Mouse (Mus musculus) c-Kit-negative CD71-positive TER-119-positive erythroid progenitor cells, embryonic 14.5 days (primary cell): ENCODE data around the gene Prr12.

Experiments used
- DNase-seq: peaks from one replicate; pipeline ENCODE4 v3.0.0-alpha.2; 2013; ENCODE audit warnings: low read depth, low spot score

Prr12 gene

DNA sequence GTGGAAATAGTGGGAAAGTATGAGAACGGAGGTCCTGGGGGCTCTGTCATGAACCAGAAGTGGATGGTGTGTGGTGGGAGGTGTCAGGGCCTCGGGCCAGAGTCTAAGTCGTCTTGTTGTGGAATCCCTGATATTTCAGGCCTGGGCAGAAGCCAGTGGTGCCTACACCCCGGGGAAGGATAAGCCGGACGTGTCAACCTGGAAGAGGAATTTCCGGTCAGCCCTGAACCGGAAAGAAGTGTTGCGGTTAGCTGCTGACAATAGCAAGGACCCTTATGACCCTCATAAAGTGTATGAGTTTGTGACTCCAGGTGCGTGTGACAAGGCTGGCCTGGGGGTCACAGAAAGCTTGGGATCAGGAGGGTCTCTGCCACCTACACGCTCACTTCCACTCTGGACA is 52.9 kb downstream of the Prr12 start:
- DNase-seq = no peak

DNA sequence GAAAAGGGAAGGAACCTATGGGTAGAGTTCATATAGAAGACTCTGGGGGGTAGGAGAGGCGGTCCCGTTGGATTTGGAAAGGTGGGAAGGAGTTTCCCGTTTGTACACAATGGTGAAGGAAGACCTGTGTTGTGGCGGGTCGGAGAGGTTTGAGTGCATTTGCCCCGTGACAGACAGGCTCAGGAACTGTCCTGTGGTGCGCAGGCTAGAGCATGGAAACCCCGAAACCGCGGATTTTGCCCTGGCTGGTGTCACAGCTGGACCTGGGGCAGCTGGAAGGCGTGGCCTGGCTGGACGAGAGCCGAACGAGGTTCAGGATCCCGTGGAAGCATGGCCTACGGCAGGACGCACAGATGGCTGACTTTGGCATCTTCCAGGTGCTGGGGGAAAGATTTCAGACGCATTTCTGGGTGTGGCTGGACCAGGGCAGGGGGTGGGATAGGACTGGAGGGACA is 54.2 kb downstream of the Prr12 start, which contains the start of gene Bcl2l12:
Gene Bcl2l12, minus strand, starts transcription at position 212 of the 455 bp plus-strand sequence.
- DNase-seq = no peak

- DNase-seq = no peak
These were observed 54.7 kb downstream of the Prr12 start for GRCm38 (mm10) chr7:44997940-44998428.

- DNase-seq = peak; percentile 96
These were observed 55.3 kb downstream of the Prr12 start, which contains the start of gene Irf3 for GRCm38 (mm10) chr7:44997231-44997939. Gene Irf3 (plus strand): TSS chr7:44997648.

DNA sequence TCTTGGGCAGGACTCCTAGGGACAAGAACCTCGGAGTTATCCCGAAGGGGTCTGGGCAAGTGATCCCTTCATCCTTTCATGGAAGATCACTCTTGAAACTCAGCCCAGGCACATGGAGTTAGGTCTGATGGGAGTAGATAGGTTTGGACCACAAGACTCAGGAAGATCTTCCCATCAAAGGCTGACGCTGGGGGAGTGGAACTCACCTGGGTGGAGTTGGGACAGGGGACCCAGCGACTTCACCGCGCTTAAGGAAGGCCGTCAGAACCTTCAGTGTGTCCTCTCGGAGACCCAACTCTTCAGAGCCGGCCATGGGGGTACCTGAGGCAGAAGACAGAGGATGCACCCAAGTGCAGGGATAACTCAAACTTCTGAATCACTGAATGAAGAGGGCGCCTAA is 56.0 kb downstream of the Prr12 start:
- DNase-seq = no peak

- DNase-seq = no peak
These were observed 65.6 kb downstream of the Prr12 start for GRCm38 (mm10) chr7:44986879-44987718.

GRCm38 (mm10) chr7:44986192-44986878 is 66.3 kb downstream of the Prr12 start, which contains the start of gene Prmt1:
Gene Prmt1 (minus strand): TSS chr7:44986568.
- peak; percentile 97 for DNase-seq

DNA sequence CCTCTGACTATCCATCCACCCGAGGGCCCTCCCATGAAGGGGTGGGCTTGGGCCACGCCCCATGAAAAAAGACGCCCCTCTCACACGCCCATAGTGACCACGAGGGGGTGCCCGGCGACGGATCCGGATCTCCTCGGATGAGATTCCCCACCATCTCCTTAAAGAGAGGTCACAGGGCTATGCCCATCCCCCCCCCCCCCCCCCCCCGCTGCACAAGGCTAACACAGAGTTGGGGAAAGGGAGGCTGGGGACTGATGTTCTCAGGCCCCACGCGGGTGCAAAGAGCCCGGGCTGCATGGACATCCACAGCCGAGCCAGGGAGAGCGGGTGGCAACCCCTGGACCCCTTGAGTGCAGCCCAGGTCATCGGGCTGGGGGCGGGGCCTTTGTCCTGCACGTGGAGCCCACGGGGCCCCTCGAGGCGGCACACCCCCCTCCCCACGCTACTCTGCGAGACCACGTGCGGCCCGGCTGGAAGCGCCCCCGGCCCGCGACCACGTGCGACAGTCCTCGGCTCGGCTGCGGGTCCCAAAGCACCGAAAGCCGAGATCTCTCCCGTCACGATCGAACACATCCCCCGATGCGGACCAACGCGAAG is 67.0 kb downstream of the Prr12 start:
- DNase-seq = no peak

DNA sequence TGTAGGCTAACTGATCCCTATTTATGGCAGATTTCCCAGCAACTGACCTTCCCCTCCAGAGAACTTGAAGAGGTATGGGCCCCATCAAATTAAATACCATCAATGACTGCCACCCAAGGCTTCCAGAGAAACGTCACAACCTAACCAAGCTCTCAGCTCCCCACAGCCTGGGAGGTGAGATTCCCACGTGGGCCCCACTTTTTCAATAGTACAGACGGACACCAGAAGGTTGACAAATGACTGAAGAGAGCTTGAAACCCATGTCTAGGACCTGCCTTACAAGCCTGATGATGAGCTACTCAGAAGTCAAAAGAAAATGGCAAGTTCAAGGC is 67.9 kb downstream of the Prr12 start:
- DNase-seq = no peak

- no peak for DNase-seq
These were observed 68.5 kb downstream of the Prr12 start for GRCm38 (mm10) chr7:44983944-44984832.

- DNase-seq = peak; percentile 68
These were observed 69.6 kb downstream of the Prr12 start for GRCm38 (mm10) chr7:44983085-44983484.

DNA sequence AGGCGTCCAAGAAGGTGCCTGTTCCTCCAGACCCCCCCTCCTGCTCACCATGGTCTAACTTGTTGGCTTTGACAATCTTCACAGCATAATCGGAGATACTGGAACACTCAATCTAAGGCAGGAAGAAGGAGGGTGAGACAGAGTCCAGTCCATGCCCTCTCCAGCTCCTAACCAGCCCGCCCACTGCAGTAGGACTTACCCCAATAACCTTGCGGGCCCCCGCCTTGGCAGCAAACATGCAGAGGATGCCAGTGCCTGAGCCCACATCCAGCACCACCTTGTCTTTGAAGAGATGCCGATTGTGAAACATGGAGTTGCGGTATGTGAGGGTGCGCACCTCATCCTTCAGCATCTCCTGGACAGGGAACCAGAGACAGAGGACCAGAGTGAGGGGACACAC is 71.1 kb downstream of the Prr12 start:
- no peak for DNase-seq

DNA sequence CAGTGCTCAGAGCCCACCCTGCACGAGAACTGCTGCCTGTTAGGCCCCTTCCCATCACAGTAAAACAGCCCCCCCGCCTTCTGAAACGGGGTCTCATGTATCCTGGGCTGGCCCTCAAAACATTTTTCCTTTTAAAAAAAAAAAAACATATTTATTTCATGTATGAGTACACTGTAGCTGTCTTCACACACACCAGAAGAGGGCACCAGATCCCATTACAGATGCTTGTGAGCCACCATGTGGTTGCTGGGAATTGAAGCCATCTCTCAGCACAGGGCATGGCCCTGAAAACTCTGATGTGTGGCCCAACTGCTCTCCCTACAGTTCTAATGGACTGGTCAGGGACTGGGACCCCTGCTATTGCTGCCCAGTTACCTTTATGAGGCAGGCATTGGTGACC is 74.4 kb downstream of the Prr12 start:
- no peak for DNase-seq
